In the genomic region with DNA sequence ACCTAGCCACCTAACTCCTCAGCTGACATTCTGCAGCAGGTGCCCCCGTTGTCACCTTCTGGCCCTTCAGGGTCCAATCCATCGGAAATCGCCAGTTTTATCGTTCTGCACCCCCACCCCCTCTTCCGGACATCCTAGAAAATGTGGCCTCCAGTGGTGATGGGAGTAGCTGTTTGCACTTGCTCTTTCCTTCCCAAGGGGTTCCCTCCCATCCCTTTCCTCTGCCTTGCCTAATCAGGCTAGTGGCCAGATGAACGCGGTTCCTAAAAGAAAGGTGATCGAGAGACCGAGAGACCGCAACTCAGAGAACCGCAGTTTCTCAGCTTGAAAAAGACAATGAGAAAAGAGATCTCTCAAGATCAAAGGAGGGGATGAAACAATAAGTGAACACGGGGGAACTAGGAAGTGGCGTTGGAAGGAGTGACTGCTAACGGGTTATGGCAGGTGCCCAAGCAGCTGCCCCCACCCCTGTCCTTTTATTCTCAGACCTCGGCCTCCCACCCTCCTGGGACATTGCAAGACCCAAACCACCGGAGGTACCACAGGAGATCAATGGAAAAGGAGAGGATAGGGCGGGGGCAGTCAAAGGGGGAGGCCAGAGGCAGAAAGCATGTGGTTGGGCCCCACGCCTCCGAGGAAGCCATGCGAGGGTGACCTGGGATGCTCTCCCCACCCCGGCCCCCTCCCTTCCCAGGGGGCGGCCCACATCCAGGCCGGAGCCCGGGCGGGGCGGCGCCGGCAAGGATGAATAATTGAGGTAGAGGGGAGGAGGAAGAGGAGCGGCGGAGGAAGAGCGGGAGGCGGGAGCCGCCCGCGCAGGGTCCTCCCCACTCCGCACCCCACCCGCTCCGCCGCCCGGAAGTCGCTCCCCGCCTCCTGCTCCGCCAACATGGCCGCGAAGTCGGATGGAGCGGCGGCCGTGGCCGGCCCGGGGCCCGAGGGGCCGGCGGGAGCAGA, we compare ENCODE assay signal across 8 mouse cellular contexts. TPM values are rescaled to one million over a fixed set of nuclear protein-coding genes. Genes with fewer than 3 reads are reported as not detected.
A peak's percentile ranks its signal among the peaks of the same experiment; 100 is the strongest.
DNase-seq lines count a peak whose midpoint lies in the region; ATAC-seq lines count a peak whose summit lies in the region.

Gene Xkr7 (plus strand): TSS at position 727 of the 957 bp plus-strand sequence.

- ATAC-seq in embryonic facial prominence, embryonic 15.5 days (ENCODE audit: insufficient number of reproducible peaks, low FRiP score, low TSS enrichment, low read depth): peak; percentile 62
- ATAC-seq in limb, embryonic 15.5 days (ENCODE audit: insufficient number of reproducible peaks, low FRiP score, low TSS enrichment, low read depth): 0 out of 2 replicates have a peak, but pooled peaks have one; percentile 19
- ATAC-seq in stomach, embryonic 15.5 days (ENCODE audit: insufficient read depth, low FRiP score, low read depth): peak; percentile 27; the same call in 1 of the 2 replicates

- no peaks in the 10 kb centered on the region for H3K9me3 ChIP-seq in embryonic facial prominence, embryonic 15.5 days (replicated peaks)
- no peaks in the 10 kb centered on the region for H3K9me3 ChIP-seq in limb, embryonic 15.5 days
- no peaks in the 10 kb centered on the region for H3K9me3 ChIP-seq in stomach, embryonic 15.5 days

- WGBS in embryonic facial prominence, embryonic 15.5 days: 4% methylated on average over 44 of the region's 54 CpGs
- 2% methylated on average over 48 of the region's 54 CpGs for WGBS in limb, embryonic 15.5 days
- whole genome bisulfite sequencing in stomach, embryonic 15.5 days: 3% methylated on average over 47 of the region's 54 CpGs

- H3K27me3 ChIP-seq in embryonic facial prominence, embryonic 15.5 days: peaks cover 72% of the 10 kb centered on the region
- H3K27me3 ChIP-seq in limb, embryonic 15.5 days: peaks cover 66% of the 10 kb centered on the region
- peaks cover 43% of the 10 kb centered on the region for H3K27me3 ChIP-seq in stomach, embryonic 15.5 days (replicated peaks)

- H3K4me2 ChIP-seq in embryonic facial prominence, embryonic 15.5 days (replicated peaks): peak within 1 kb of the TSS; percentile 83
- H3K4me2 ChIP-seq in limb, embryonic 15.5 days: peak within 1 kb of the TSS; percentile 76
- H3K4me2 ChIP-seq in stomach, embryonic 15.5 days: peak within 1 kb of the TSS; percentile 87

- no peaks in the 10 kb centered on the region for H3K36me3 ChIP-seq in embryonic facial prominence, embryonic 15.5 days
- H3K36me3 ChIP-seq in limb, embryonic 15.5 days: no peaks in the 10 kb centered on the region
- no peaks in the 10 kb centered on the region for H3K36me3 ChIP-seq in stomach, embryonic 15.5 days

- H3K4me3 ChIP-seq in embryonic facial prominence, embryonic 15.5 days (replicated peaks): peak within 1 kb of the TSS; percentile 40
- peak within 1 kb of the TSS; percentile 40 for H3K4me3 ChIP-seq in limb, embryonic 15.5 days
- peak within 1 kb of the TSS; percentile 46 for H3K4me3 ChIP-seq in stomach, embryonic 15.5 days (replicated peaks)

- H3K27ac ChIP-seq in embryonic facial prominence, embryonic 15.5 days (replicated peaks): no peak within 1 kb of the TSS
- H3K27ac ChIP-seq in limb, embryonic 15.5 days: no peak within 1 kb of the TSS
- no peak within 1 kb of the TSS for H3K27ac ChIP-seq in stomach, embryonic 15.5 days

- no peak within 1 kb of the TSS for H3K9ac ChIP-seq in embryonic facial prominence, embryonic 15.5 days
- H3K9ac ChIP-seq in limb, embryonic 15.5 days: no peak within 1 kb of the TSS
- no peak within 1 kb of the TSS for H3K9ac ChIP-seq in stomach, embryonic 15.5 days

- DNase-seq in kidney, postnatal 14 days: peak; percentile 8
- DNase-seq in kidney, adult 8-10 months: no peak
- peak; percentile 68 for DNase-seq in cerebellum, adult 11 months
- DNase-seq in layer of hippocampus, adult 9-10 months (ENCODE audit: low spot score): no peak
- DNase-seq in lung, postnatal 10 days: no peak

- peaks cover 11% of the 10 kb centered on the region for H3K4me1 ChIP-seq in embryonic facial prominence, embryonic 15.5 days
- H3K4me1 ChIP-seq in limb, embryonic 15.5 days: peaks cover 10% of the 10 kb centered on the region
- peaks cover 7% of the 10 kb centered on the region; the same call in 1 of the 2 replicates for H3K4me1 ChIP-seq in stomach, embryonic 15.5 days

RNA-seq across cellular contexts. Expression of gene Xkr7, which starts in this region (rescaled TPM):
- polyA plus RNA-seq in embryonic facial prominence, embryonic 15.5 days (2015; fragmentation: Nextera tagmentation; extraction: Ambion mirVana): not detected in 2 replicates
- polyA plus RNA-seq in limb, embryonic 15.5 days (2015; fragmentation: Nextera tagmentation; extraction: Ambion mirVana): not detected in 2 replicates
- 0.06 and 0.09 TPM in 2 replicates for polyA plus RNA-seq in stomach, embryonic 15.5 days (2015; fragmentation: Nextera tagmentation; extraction: Ambion mirVana)

Comparison
In these comparisons a context has a peak if more than half of its experiments do, and no peak if none do; other contexts are left out.
1. DNase-seq: peak in kidney, postnatal 14 days (single experiment) and cerebellum, adult 11 months (single experiment); none in kidney, adult 8-10 months (0 of 2), layer of hippocampus, adult 9-10 months (single experiment) and lung, postnatal 10 days (single experiment).
2. Peak in ATAC-seq, H3K4me3 ChIP-seq and H3K4me2 ChIP-seq in embryonic facial prominence, embryonic 15.5 days; RNA of the gene not detected or under 1 TPM.
3. Peak in ATAC-seq, H3K4me3 ChIP-seq and H3K4me2 ChIP-seq in limb, embryonic 15.5 days; RNA of the gene not detected or under 1 TPM.
4. Peak in ATAC-seq, H3K4me3 ChIP-seq and H3K4me2 ChIP-seq in stomach, embryonic 15.5 days; RNA of the gene not detected or under 1 TPM.
5. Peak in every context shown above with its lines, with median percentiles within 50 percentile points of each other: ATAC-seq, H3K4me2 ChIP-seq and H3K4me3 ChIP-seq.